Mouse (Mus musculus) E14TG2a.4 (cell line): ENCODE measurements around the gene Hoxb4.

Experiments used
- H3K27me3 ChIP-seq: 2 replicates; pipeline ENCODE4 v1.6.1; 2014; ENCODE audit warnings: low read length, control low read depth; ENCODE audit not compliant: insufficient read depth
- H3K36me3 ChIP-seq: 2 replicates; pipeline ENCODE4 v1.6.1; 2014; ENCODE audit warnings: low read length, control low read depth; ENCODE audit not compliant: insufficient read depth
- H3K4me1 ChIP-seq: replicated peaks from 2 replicates; pipeline ENCODE4 v1.6.1; 2014; ENCODE audit warnings: low read depth, low read length, control low read depth
- H3K4me3 ChIP-seq: replicated peaks from 2 replicates; pipeline ENCODE4 v1.5.1; 2014; ENCODE audit warnings: mild to moderate bottlenecking, low read length
- H3K9me3 ChIP-seq: 2 replicates; pipeline ENCODE4 v1.6.1; 2014; ENCODE audit warnings: low read length, control low read depth
- CTCF ChIP-seq: conservative IDR thresholded peaks from 2 replicates; pipeline ENCODE4 v1.5.1; 2014; ENCODE audit warnings: low read length
- NANOG ChIP-seq: IDR thresholded peaks from 2 replicates; pipeline ENCODE4 v1.6.1; 2014; ENCODE audit warnings: borderline replicate concordance, low read length, mixed read lengths
- POU5F1 ChIP-seq: IDR thresholded peaks from 2 replicates; pipeline ENCODE4 v1.6.1; 2014; ENCODE audit warnings: low read length, borderline replicate concordance

Hoxb4 gene

DNA sequence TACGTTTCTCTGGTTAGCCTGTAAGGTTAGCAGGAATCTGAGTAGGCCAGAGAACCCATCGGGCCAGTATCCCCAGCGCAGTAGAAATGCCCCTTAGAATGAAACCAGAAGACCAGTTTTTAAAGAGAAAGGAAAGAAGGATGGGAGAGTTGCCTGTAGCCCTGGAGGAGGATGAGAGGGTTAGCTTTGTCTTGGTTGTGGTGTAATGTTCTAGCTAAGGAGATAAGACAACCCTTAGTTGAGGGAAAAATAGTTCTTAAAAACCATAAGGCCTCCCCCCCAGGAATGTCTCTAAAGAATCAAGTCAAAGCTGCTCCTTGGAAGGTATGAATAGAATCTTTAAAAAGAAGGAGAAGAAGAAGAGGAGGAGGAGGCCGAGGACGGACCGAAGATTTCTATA is 4.7 kb downstream of the Hoxb4 start:
- Histone ChIP-seq H3K9me3 (no peaks in the 10 kb centered on the region; the same call in 1 of the 2 replicates), H3K4me1 (peaks cover 42% of the 10 kb centered on the region), H3K4me3 (no peak overlapping the region), H3K36me3 (no peaks in the 10 kb centered on the region), H3K27me3 (peaks cover 98% of the 10 kb centered on the region)
- TF ChIP-seq NANOG: no peak
- TF ChIP-seq CTCF: no peak
- no peak for TF ChIP-seq POU5F1

DNA sequence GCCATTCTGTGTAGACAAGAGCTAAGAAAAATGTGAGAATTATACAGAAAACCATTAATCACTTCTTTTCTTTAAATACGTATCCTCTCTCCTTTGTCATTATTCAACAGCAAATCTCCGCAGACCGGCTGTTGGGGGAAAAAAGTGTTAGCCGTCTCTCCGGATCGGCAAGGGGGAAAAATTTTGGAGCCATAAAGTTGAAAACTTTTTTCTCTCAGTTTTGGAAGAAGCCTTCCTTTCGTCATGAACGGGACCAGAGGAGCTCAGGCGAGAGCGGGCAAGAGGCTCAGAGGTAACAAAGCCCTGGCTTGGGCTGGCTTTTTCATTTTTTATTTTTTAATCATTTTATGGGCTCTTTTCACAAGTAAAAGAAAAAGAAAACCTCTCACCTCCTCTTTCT is 5.1 kb downstream of the Hoxb4 start, which contains the start of gene Hoxb3:
Hoxb3 (plus strand) TSS at position 173 of the 400 bp plus-strand sequence.
- peaks cover 38% of the 10 kb centered on the region for H3K4me1 ChIP-seq
- TF ChIP-seq NANOG (no peak), POU5F1 (no peak), CTCF (no peak)
- H3K4me3 ChIP-seq: no peak within 1 kb of the TSS
- H3K36me3 ChIP-seq: no peaks in the 10 kb centered on the region
- peaks cover 98% of the 10 kb centered on the region for H3K27me3 ChIP-seq
- no peaks in the 10 kb centered on the region; the same call in 1 of the 2 replicates for H3K9me3 ChIP-seq

DNA sequence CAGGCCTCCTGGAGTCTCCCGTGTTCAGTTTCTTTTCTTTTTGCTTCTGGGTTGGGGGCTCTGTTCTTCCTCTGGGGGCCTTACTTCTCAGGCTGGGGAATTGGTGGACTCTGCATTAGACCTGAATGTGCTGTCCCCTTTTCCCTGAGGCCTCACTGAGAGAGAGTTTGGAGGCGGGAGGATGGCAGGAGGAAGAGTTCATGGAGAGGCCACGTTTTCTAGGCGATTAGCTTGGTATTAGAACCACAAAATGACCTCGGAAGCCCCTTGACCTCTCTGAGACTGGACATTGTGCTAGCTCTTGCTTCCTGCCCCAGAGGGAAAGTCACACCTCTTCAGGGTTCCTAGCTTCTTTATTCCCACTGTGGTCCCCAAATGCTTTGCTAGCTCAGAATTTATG is 6.1 kb downstream of the Hoxb4 start:
- no peak for TF ChIP-seq CTCF
- TF ChIP-seq NANOG: no peak
- TF ChIP-seq POU5F1: no peak
- peaks cover 2% of the 10 kb centered on the region; the same call in 1 of the 2 replicates for H3K9me3 ChIP-seq
- peaks cover 36% of the 10 kb centered on the region for H3K4me1 ChIP-seq
- H3K36me3 ChIP-seq: no peaks in the 10 kb centered on the region
- no peak overlapping the region for H3K4me3 ChIP-seq
- peaks cover 100% of the 10 kb centered on the region for H3K27me3 ChIP-seq

DNA sequence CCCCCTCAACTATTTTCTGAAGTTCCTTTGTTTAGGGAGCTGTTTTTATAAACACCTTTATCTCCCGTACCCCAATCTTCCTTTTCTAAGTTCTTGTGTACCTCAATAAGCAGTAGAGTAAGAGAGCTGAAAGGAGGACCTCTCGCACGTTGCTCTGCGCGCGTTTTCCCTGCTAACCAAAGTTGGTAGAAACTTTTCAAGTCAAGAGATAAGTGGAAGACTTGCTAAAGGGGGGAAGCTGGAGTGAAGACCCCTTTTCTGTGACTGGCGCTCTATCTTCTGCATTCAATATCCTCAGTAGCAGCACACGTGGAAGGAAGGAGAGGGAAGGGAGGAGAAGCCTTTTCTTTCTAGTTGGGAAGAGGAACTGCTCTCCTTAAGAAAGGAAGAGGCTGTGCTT is 6.9 kb downstream of the Hoxb4 start:
- no peaks in the 10 kb centered on the region for H3K36me3 ChIP-seq
- no peak for TF ChIP-seq CTCF
- no peak for TF ChIP-seq NANOG
- TF ChIP-seq POU5F1: no peak
- H3K4me3 ChIP-seq: no peak overlapping the region
- peaks cover 100% of the 10 kb centered on the region for H3K27me3 ChIP-seq
- peaks cover 7% of the 10 kb centered on the region for H3K9me3 ChIP-seq
- peaks cover 33% of the 10 kb centered on the region for H3K4me1 ChIP-seq

DNA sequence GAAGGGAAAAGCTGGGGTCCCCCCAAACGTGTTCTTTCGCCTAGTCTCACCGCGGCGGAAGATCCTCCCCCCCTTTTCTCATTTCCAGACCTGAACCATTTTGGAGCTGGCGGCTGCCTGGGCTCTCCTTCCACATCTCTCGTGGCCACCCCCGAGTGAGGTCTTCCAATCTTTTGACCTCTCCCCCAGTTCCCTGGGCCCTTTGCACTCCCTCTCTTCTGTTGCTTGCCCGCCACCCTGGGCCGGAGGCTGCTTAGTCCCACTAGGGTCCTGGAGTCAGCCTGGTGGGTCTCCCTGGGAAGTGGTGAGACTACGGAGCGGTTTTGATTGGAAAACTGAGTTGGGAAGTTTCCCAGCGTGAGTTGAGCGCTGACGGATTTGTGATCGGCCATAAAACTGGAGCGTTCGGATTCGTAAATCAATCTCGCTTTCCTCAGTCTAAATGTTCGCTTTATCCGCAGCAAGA is 7.7 kb downstream of the Hoxb4 start:
- peaks cover 100% of the 10 kb centered on the region for H3K27me3 ChIP-seq
- H3K36me3 ChIP-seq: no peaks in the 10 kb centered on the region
- TF ChIP-seq NANOG (no peak), POU5F1 (no peak), CTCF (no peak)
- H3K4me1 ChIP-seq: peaks cover 41% of the 10 kb centered on the region
- H3K4me3 ChIP-seq: no peak overlapping the region; the same call in 1 of the 2 replicates
- H3K9me3 ChIP-seq: peaks cover 9% of the 10 kb centered on the region

DNA sequence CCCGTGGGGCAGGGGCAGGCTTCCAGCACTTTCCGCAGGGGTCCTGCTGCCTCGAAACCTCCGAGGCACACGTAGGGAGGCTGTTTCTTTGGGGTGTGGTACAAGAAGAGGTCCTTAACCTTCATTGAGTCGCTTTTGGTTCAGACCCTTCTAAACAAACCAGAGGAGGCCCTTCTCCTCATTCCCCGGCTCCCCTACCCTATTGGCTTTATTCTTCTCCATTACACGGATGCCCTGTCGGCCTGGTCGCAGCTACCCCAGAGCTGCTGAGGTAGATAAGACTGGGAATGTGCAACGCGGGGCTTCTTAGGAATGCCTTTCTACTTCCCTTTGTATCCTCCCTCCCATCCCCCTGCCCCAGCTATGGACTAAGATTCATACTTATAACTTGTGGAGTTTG is 8.6 kb downstream of the Hoxb4 start:
- H3K36me3 ChIP-seq: no peaks in the 10 kb centered on the region
- peaks cover 9% of the 10 kb centered on the region for H3K9me3 ChIP-seq
- peaks cover 100% of the 10 kb centered on the region for H3K27me3 ChIP-seq
- TF ChIP-seq CTCF: no peak
- TF ChIP-seq POU5F1: no peak
- no peak for TF ChIP-seq NANOG
- H3K4me3 ChIP-seq: no peak overlapping the region
- peaks cover 45% of the 10 kb centered on the region for H3K4me1 ChIP-seq

DNA sequence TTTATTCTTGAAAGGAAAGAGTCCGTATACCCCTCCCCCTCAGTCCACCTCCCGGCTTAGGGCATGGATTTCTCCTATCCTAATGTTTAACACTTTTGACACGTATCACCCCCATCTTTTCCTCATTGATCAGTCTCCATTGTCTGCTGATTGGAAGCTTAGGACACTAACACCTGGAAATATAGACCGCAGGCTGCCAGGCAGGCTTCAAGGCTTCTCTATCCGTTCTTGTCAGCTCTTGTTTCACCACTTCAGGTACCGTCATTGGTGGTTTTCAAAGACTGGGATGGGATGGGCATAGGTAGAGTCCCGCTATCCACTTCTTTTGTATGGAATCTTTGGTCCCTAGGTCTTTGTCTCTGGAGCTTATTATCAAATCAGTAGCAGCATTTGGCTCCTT is 9.1 kb downstream of the Hoxb4 start:
- TF ChIP-seq NANOG (no peak), CTCF (no peak), POU5F1 (no peak)

DNA sequence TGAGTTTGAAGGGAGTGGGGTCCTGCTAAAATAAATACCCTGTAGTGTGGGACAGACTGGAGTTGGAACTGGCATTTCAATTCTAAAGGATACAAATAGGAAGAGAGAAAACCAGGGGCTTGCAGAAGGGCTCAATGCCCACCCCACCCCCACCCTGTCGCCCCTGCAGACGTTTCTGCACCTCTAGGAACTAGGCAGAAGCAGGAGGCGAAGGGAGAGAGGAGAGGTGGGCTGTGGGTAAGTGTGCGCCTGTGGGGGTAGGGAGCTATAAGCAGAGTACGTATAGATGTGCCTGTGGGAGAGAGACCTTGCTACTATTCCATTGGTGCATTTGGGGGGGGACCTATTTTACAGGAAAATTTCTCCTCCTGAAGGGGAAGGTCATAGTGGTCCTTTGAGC is 9.7 kb downstream of the Hoxb4 start:
- Histone ChIP-seq H3K9me3 (peaks cover 9% of the 10 kb centered on the region), H3K27me3 (peaks cover 100% of the 10 kb centered on the region), H3K36me3 (no peaks in the 10 kb centered on the region), H3K4me3 (no peak overlapping the region), H3K4me1 (peaks cover 53% of the 10 kb centered on the region)
- no peak for TF ChIP-seq POU5F1
- no peak for TF ChIP-seq NANOG
- TF ChIP-seq CTCF: no peak

More for the DNA sequence above, 9.1 kb downstream of the Hoxb4 start:
- H3K4me3 ChIP-seq: no peak overlapping the region
- H3K9me3 ChIP-seq: peaks cover 9% of the 10 kb centered on the region
- peaks cover 49% of the 10 kb centered on the region for H3K4me1 ChIP-seq
- no peaks in the 10 kb centered on the region for H3K36me3 ChIP-seq
- H3K27me3 ChIP-seq: peaks cover 100% of the 10 kb centered on the region

DNA sequence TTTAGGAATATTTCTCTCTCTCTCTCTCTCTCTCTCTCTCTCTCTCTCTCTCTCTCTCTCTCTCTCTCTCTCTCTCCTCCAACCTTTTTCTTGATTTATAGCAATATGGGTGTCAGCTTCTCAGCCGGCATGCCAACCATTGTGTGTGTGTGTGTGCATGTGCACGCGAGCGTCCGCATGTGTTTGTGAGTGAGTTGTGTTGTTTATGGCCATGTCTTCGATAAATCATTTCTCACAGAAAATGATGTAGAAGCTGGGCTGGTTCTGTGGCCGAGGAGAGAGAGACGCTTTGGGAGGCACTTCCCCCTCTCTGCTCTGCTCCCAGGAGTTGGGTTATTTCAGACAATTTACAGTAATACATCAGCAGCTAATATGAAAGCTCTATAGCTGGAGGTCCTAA is 10.5 kb downstream of the Hoxb4 start:
- H3K4me3 ChIP-seq: no peak overlapping the region
- H3K36me3 ChIP-seq: no peaks in the 10 kb centered on the region
- TF ChIP-seq POU5F1 (no peak), NANOG (no peak), CTCF (no peak)
- peaks cover 60% of the 10 kb centered on the region for H3K4me1 ChIP-seq
- H3K9me3 ChIP-seq: peaks cover 9% of the 10 kb centered on the region
- H3K27me3 ChIP-seq: peaks cover 100% of the 10 kb centered on the region
